Mouse (Mus musculus): ENCODE results near the gene Ccdc162. TPM values are rescaled to one million over a fixed set of nuclear protein-coding genes. Genes with fewer than 3 reads are reported as not detected.

Gene Ccdc162
- polyA plus RNA-seq, 1 experiment from 2014 or later, result 2.4 TPM

GRCm38 (mm10) chr10:41580441-41580840, 136.0 kb downstream of the Ccdc162 start:
- no peak for DNase-seq (ENCODE audit: low spot score)

DNA sequence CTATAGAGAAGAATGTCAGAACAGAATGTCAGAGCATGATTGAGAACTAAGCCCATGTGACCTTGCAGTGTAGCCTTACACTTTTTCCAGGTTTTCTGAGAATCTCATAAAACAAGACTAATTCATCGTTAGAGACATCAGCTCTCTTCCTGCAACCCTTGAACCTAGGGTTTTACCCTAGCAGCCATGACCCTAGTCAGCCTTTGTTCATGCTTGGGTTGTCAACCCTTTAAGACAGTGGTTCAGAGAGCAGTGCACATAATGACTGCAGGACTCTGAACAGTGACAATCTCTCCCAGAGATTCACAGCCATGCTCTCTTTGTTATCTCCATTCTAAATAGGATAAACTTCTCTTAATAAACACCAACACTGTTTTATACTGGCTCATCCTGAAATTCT, 137.9 kb downstream of the Ccdc162 start:
- DNase-seq (ENCODE audit: low spot score), result no peak

DNA sequence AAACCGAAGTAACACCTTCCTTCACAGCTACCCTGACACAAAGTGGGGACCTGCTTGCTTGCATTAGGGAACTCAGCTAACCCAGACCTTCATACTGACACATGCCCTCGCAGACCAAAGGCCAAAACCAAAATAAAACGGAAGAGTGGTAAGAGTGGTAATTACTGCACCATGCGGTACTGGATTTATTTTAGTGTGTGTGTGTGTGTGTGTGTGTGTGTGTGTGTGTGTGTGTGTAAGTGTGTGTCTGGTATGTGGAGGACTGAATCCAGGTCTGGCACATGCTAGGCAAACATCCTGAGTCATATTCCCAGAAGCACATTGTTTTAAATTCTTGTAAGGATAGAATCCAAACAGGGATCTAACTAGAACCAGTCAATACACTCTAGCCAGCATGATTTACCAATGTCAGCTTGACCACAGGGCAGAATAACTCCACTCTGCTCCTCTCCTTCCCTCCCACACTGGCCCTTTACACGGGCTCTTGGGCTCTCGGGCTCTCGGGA, 140.1 kb downstream of the Ccdc162 start:
- DNase-seq (ENCODE audit: low spot score), result no peak

GRCm38 (mm10) chr10:41575451-41576327, 140.7 kb downstream of the Ccdc162 start:
- peak; percentile 71 for DNase-seq (ENCODE audit: low spot score)

DNA sequence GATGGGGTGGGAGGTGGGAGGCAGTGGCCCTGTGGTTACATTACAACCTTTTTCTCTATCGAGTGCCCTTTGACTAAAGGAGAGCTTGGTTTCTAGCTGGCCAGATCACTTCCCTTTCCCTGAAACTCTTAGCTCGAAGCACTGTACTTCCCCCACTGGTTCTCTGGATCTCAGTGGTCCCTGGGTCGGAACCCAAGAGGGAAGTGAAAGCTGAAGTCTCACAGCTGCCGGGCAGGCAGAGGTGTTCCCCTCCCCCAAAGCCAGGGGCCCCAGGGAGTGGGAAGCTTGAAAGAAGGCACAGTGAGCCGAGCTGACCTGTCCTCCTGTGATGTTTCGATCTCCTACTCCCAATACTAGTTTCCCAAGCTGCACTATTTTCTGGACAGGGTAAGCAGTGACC, 143.2 kb downstream of the Ccdc162 start:
- no peak for DNase-seq (ENCODE audit: low spot score)

DNA sequence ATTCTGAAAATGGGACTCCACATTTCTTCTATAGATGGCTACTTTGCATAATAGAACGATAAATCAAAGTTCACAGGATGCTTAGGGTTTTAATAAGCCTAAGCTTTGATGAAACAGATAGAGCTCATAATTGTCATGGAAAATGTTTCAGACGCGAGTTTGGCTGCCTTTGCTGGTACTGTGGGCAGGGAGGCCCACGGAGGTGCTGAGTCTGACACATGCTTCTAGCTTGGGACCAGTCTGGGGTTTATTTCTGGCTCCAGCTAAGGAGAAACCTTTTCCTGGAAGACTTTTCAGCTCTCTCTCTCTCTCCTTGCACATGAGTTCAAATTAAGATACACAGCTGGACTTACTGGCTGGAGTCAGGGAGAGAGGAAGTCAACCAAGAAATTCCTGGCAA, 144.2 kb downstream of the Ccdc162 start:
- no peak for DNase-seq (ENCODE audit: low spot score)

GRCm38 (mm10) chr10:41571065-41571464, 145.4 kb downstream of the Ccdc162 start:
- DNase-seq (ENCODE audit: low spot score), result no peak

- no peak for DNase-seq (ENCODE audit: low spot score)
These were observed 148.1 kb downstream of the Ccdc162 start for GRCm38 (mm10) chr10:41568306-41568705.

DNA sequence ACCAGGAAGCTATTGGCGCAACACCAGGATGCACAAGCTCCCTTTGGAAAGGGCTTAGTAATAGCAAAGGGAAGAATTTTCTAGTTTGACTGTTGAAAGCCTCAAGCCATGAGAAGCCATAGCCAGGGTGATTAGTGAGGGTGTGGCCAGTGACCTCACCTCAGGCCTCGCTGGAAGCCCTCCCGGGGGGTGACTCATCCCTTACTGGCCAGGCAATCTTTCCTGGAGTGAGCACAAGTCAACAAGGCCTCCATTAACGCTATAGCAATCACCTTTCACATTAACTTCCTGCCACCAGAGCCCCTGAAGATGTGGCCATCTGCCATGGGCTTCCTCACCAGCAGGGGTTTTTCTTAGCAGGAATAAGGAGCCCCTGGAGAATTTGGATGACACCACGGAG, 151.3 kb downstream of the Ccdc162 start:
- no peak for DNase-seq (ENCODE audit: low spot score)

GRCm38 (mm10) chr10:41561701-41562395, 154.6 kb downstream of the Ccdc162 start:
- no peak for DNase-seq (ENCODE audit: low spot score)

- DNase-seq (ENCODE audit: low spot score), result no peak
These were observed 158.0 kb downstream of the Ccdc162 start for GRCm38 (mm10) chr10:41558401-41558800.

DNA sequence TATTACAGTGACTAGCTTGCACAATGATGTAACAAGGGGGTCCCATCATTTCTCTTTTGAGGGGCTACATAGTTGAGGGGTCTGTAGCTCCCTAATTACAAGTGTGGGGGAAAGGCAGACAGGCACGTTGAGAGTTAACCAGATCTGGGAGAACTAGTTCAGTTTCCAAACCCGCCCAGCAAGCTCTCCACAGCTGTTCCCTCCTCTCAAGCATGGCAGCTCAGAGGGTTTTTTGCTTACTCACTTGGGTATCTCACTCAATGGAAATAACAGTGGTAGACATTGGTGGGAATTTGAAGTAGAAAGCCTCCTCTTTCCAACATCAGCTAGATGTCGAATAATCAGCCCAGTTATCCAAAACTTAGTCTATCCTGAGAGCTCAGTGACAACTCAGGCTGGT, 161.4 kb downstream of the Ccdc162 start:
- DNase-seq (ENCODE audit: low spot score), result no peak

DNA sequence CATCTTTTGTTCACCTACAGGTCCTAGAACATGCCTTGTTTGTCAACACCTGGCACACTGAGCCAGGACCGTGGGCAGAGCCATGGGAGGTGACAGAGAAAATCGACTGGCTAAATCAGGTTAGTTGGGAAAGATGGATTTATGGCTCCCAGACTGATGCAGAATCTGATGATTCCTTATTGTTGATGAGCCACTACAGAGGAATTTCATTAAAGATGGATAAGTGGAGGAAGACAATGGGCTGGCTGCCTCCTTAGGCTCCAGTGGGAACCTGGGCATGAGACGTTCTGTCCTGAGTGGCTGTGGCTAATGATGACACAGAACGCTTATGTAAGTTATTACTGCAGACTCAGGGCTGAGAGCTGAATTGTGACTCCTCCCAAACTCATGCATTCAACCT, 162.7 kb downstream of the Ccdc162 start:
- DNase-seq (ENCODE audit: low spot score), result no peak

- peak; percentile 95 for DNase-seq (ENCODE audit: low spot score)
These were observed 163.4 kb downstream of the Ccdc162 start for GRCm38 (mm10) chr10:41552847-41553589.

DNA sequence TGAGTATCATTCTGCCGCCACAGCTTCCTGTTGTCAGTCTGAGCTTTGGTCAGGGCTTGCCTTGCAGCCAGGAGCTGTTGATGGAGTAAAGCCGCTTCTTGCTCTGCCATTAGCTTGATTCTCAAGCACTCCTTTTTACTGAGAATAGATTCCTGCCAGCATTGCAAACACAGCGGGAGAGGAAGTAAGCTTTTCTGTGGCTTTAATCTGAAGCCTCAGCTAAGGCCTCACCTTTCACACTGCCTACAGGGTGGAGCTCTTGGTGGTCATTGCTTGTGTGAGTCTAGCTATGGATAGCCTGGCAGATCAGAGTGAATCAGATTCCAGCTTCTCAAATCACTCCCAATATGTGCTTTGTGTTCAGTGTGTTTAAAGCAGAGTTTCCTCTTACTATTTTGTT, 164.1 kb downstream of the Ccdc162 start:
- DNase-seq (ENCODE audit: low spot score), result peak; percentile 60

DNA sequence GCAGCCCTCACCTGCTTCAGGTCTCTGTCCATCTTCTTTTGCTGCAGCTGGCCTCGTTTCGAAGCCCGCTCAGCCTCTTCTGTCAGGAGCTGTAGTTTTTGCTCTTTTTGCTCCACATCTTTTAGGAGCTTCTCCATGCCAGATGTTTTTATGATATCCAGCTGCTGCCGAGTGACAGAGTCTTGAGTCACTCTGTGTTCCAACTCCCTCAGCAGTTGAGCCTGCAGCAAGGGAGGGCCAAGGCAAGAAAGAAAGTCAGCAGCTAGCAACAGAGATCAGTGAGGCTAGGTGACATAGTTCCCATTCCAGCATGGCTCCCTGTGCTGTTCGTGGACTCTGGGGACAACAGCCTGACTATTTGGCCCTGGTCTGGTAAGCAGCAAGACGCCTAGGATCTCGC, 165.7 kb downstream of the Ccdc162 start:
- DNase-seq (ENCODE audit: low spot score), result no peak

- DNase-seq (ENCODE audit: low spot score), result no peak
These were observed 169.9 kb downstream of the Ccdc162 start for GRCm38 (mm10) chr10:41546396-41547165.

DNA sequence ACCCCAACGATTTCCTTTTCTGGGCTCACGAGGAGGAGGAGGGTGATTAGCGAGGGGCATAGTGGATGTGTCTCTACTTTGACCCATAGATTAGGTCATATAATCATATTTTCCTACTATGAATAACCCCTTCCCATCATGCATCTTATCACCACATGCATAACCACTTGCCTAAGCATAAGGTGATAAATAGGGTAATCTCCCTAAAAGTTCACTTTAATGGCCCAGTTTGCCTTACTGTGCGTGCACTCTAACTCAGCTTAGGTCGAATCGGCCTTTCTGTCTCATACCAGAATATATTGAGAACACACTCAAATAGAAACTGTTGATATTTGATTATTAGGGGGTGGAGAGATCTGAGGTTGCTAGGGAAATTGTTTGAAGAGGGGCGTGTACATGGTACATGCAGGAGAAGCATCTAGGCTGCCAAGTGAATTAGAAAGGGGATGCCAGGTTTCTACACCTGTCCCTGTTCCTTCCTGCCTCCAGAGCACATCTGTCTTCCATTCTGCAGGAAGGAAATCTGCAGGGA, 171.1 kb downstream of the Ccdc162 start:
- DNase-seq (ENCODE audit: low spot score), result no peak

DNA sequence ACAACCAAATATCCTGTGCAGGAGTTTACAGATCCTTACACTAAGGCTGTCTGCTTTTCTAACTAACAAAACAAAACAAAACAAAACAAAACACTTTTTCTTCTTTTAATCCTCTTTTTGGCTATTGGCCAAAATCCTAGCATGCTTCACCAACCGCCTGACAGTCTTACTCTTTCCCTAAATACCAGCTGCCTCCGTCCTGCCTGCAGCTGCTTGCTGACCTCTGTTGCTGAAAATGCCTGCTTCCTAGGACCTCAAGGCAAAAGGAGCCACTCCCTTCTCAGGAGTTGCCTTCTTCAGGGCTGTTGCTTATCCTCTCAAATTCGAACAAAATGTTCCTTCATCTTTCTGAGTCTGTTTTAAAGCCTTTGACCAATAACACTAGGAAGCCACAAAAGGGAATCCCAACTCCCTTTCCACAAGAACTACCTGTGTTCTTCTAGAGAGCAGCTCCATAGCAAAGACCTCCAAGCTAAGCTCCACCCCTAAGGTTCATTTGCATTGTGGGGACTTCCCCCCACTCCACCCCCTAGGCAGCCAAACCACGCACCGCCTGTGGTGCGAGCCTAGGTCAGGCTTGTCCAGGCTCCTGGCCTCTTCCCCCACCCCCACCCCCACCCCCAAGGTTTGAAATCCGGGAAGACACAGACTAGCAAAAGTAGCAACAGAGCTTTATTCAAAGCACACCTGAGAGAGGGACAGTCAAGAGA, 171.8 kb downstream of the Ccdc162 start:
- peak; percentile 47 for DNase-seq (ENCODE audit: low spot score)

- DNase-seq (ENCODE audit: low spot score), result no peak
These were observed 172.6 kb downstream of the Ccdc162 start for GRCm38 (mm10) chr10:41543844-41544243.
